Mouse (Mus musculus): Measurements from ENCODE around the gene Guca2b. TPM values are rescaled to one million over a fixed set of nuclear protein-coding genes. Genes with fewer than 3 reads are reported as not detected.
A peak's percentile ranks its signal among the peaks of the same experiment; 100 is the strongest.

The Guca2b gene
- polyA plus RNA-seq (2015; fragmentation: Nextera tagmentation; extraction: Ambion mirVana), result not detected in 2 replicates

- no peak within 1 kb of the TSS for H3K27ac ChIP-seq (replicated peaks)
- no peak within 1 kb of the TSS for H3K4me2 ChIP-seq
- no peaks in the 10 kb centered on the region for H3K36me3 ChIP-seq
- no peak for ATAC-seq (ENCODE audit: low read depth)
- 87% methylated on average over 4 of the region's 4 CpGs for WGBS
- H3K4me3 ChIP-seq, result no peak within 1 kb of the TSS
- H3K9me3 ChIP-seq, result peaks cover 5% of the 10 kb centered on the region; the same call in 1 of the 2 replicates
- no peaks in the 10 kb centered on the region for H3K4me1 ChIP-seq (replicated peaks)
- H3K9ac ChIP-seq, result no peak within 1 kb of the TSS
- H3K27me3 ChIP-seq, result no peaks in the 10 kb centered on the region
These were observed at the start of gene Guca2b for GRCm38 (mm10) chr4:119658731-119659130. TSS of gene Guca2b (minus strand) at chr4:119658954.

- ATAC-seq (ENCODE audit: low read depth), result no peak
- Histone ChIP-seq H3K36me3 (no peaks in the 10 kb centered on the region), H3K4me1 (replicated peaks) (peaks cover 10% of the 10 kb centered on the region), H3K27me3 (no peaks in the 10 kb centered on the region; the same call in 1 of the 2 replicates), H3K9me3 (no peaks in the 10 kb centered on the region), H3K9ac (no peak overlapping the region), H3K4me2 (no peak overlapping the region), H3K27ac (replicated peaks) (no peak overlapping the region), H3K4me3 (no peak overlapping the region)
- WGBS, result 3% methylated on average over 3 of the region's 3 CpGs
These were observed 49.0 kb upstream of the Guca2b start for GRCm38 (mm10) chr4:119707751-119708150.

GRCm38 (mm10) chr4:119707326-119707725 is 48.6 kb upstream of the Guca2b start:
- WGBS, result 33% methylated on average over 5 of the region's 5 CpGs
- Histone ChIP-seq H3K9ac (no peak overlapping the region), H3K4me3 (no peak overlapping the region), H3K36me3 (no peaks in the 10 kb centered on the region), H3K27ac (replicated peaks) (no peak overlapping the region), H3K4me1 (replicated peaks) (peaks cover 10% of the 10 kb centered on the region), H3K27me3 (no peaks in the 10 kb centered on the region; the same call in 1 of the 2 replicates), H3K9me3 (no peaks in the 10 kb centered on the region), H3K4me2 (no peak overlapping the region)
- ATAC-seq (ENCODE audit: low read depth), result no peak

GRCm38 (mm10) chr4:119703965-119704364 is 45.2 kb upstream of the Guca2b start:
- no peaks in the 10 kb centered on the region; the same call in 1 of the 2 replicates for H3K27me3 ChIP-seq
- H3K4me1 ChIP-seq (replicated peaks), result peaks cover 10% of the 10 kb centered on the region
- 88% methylated on average over 8 of the region's 8 CpGs for WGBS
- H3K4me3 ChIP-seq, result no peak overlapping the region
- no peak overlapping the region for H3K27ac ChIP-seq (replicated peaks)
- no peak overlapping the region for H3K9ac ChIP-seq
- H3K36me3 ChIP-seq, result no peaks in the 10 kb centered on the region
- no peaks in the 10 kb centered on the region for H3K9me3 ChIP-seq
- no peak for ATAC-seq (ENCODE audit: low read depth)
- no peak overlapping the region for H3K4me2 ChIP-seq

- no peaks in the 10 kb centered on the region for H3K4me1 ChIP-seq (replicated peaks)
- no peaks in the 10 kb centered on the region; the same call in 1 of the 2 replicates for H3K27me3 ChIP-seq
- no peak overlapping the region for H3K4me3 ChIP-seq
- H3K9me3 ChIP-seq, result no peaks in the 10 kb centered on the region
- 91% methylated on average over 11 of the region's 11 CpGs for WGBS
- no peak overlapping the region for H3K27ac ChIP-seq (replicated peaks)
- no peaks in the 10 kb centered on the region for H3K36me3 ChIP-seq
- no peak for ATAC-seq (ENCODE audit: low read depth)
- no peak overlapping the region for H3K4me2 ChIP-seq
- H3K9ac ChIP-seq, result no peak overlapping the region
These were observed 42.7 kb upstream of the Guca2b start for GRCm38 (mm10) chr4:119701269-119701954.

- H3K27ac ChIP-seq (replicated peaks), result no peak overlapping the region
- 48% methylated on average over 2 of the region's 2 CpGs for whole genome bisulfite sequencing
- H3K27me3 ChIP-seq, result no peaks in the 10 kb centered on the region
- no peak overlapping the region for H3K4me2 ChIP-seq
- no peaks in the 10 kb centered on the region for H3K9me3 ChIP-seq
- H3K4me3 ChIP-seq, result no peak overlapping the region
- H3K9ac ChIP-seq, result no peak overlapping the region
- no peaks in the 10 kb centered on the region for H3K36me3 ChIP-seq
- ATAC-seq (ENCODE audit: low read depth), result no peak
- H3K4me1 ChIP-seq (replicated peaks), result no peaks in the 10 kb centered on the region
These were observed 39.6 kb upstream of the Guca2b start for GRCm38 (mm10) chr4:119698339-119698738.

GRCm38 (mm10) chr4:119685746-119686145 is 27.0 kb upstream of the Guca2b start:
- no peak for ATAC-seq (ENCODE audit: low read depth)
- WGBS, result 93% methylated on average over 2 of the region's 2 CpGs
- no peak overlapping the region for H3K27ac ChIP-seq (replicated peaks)
- H3K4me2 ChIP-seq, result no peak overlapping the region
- no peak overlapping the region for H3K4me3 ChIP-seq
- H3K36me3 ChIP-seq, result no peaks in the 10 kb centered on the region
- H3K27me3 ChIP-seq, result no peaks in the 10 kb centered on the region
- peaks cover 12% of the 10 kb centered on the region; the same call in 1 of the 2 replicates for H3K4me1 ChIP-seq (replicated peaks)
- H3K9ac ChIP-seq, result no peak overlapping the region
- 0 out of 2 replicates have a peak, but pooled peaks cover 4% of the 10 kb centered on the region for H3K9me3 ChIP-seq

- no peak overlapping the region for H3K9ac ChIP-seq
- H3K27ac ChIP-seq (replicated peaks), result no peak overlapping the region
- H3K9me3 ChIP-seq, result 0 out of 2 replicates have a peak, but pooled peaks cover 4% of the 10 kb centered on the region
- H3K36me3 ChIP-seq, result no peaks in the 10 kb centered on the region
- no peak overlapping the region for H3K4me3 ChIP-seq
- ATAC-seq (ENCODE audit: low read depth), result 0 out of 2 replicates have a peak, but pooled peaks have one; percentile 19
- WGBS, result 32% methylated on average over 5 of the region's 5 CpGs
- H3K4me2 ChIP-seq, result no peak overlapping the region
- H3K27me3 ChIP-seq, result no peaks in the 10 kb centered on the region
- peaks cover 12% of the 10 kb centered on the region; the same call in 1 of the 2 replicates for H3K4me1 ChIP-seq (replicated peaks)
These were observed 23.8 kb upstream of the Guca2b start for GRCm38 (mm10) chr4:119682596-119682995.

- Histone ChIP-seq H3K4me1 (replicated peaks) (peaks cover 16% of the 10 kb centered on the region), H3K9me3 (no peaks in the 10 kb centered on the region), H3K9ac (no peak overlapping the region), H3K36me3 (no peaks in the 10 kb centered on the region), H3K4me3 (no peak overlapping the region), H3K27me3 (no peaks in the 10 kb centered on the region), H3K4me2 (no peak overlapping the region), H3K27ac (replicated peaks) (no peak overlapping the region)
- no peak for ATAC-seq (ENCODE audit: low read depth)
- WGBS, result 45% methylated on average over 5 of the region's 5 CpGs
These were observed 13.9 kb upstream of the Guca2b start for GRCm38 (mm10) chr4:119672685-119673084.

- ATAC-seq (ENCODE audit: low read depth), result no peak
These were observed 12.4 kb upstream of the Guca2b start for GRCm38 (mm10) chr4:119671164-119671563.

GRCm38 (mm10) chr4:119670736-119671135 is 12.0 kb upstream of the Guca2b start:
- WGBS, result 88% methylated on average over 6 of the region's 6 CpGs

More at GRCm38 (mm10) chr4:119671164-119671563, 12.4 kb upstream of the Guca2b start:
- Histone ChIP-seq H3K4me2 (no peak overlapping the region), H3K27ac (replicated peaks) (no peak overlapping the region), H3K9ac (no peak overlapping the region), H3K4me3 (no peak overlapping the region), H3K9me3 (no peaks in the 10 kb centered on the region), H3K36me3 (no peaks in the 10 kb centered on the region), H3K27me3 (no peaks in the 10 kb centered on the region), H3K4me1 (replicated peaks) (peaks cover 18% of the 10 kb centered on the region)
- 93% methylated on average over 9 of the region's 9 CpGs for WGBS

GRCm38 (mm10) chr4:119670210-119670555 is 11.4 kb upstream of the Guca2b start:
- no peak for ATAC-seq (ENCODE audit: low read depth)
- no peak overlapping the region for H3K4me2 ChIP-seq
- H3K9me3 ChIP-seq, result no peaks in the 10 kb centered on the region
- H3K27me3 ChIP-seq, result no peaks in the 10 kb centered on the region
- WGBS, result 40% methylated on average over 7 of the region's 7 CpGs
- H3K9ac ChIP-seq, result no peak overlapping the region
- H3K4me1 ChIP-seq (replicated peaks), result peaks cover 23% of the 10 kb centered on the region
- 0 out of 2 replicates have a peak overlapping the region, but pooled peaks have one; percentile 33 for H3K27ac ChIP-seq (replicated peaks)
- no peaks in the 10 kb centered on the region for H3K36me3 ChIP-seq
- no peak overlapping the region for H3K4me3 ChIP-seq

More at GRCm38 (mm10) chr4:119670736-119671135, 12.0 kb upstream of the Guca2b start:
- H3K9ac ChIP-seq, result no peak overlapping the region
- H3K36me3 ChIP-seq, result no peaks in the 10 kb centered on the region
- no peaks in the 10 kb centered on the region for H3K9me3 ChIP-seq
- H3K4me2 ChIP-seq, result no peak overlapping the region
- no peaks in the 10 kb centered on the region for H3K27me3 ChIP-seq
- H3K4me1 ChIP-seq (replicated peaks), result peaks cover 23% of the 10 kb centered on the region
- no peak overlapping the region for H3K4me3 ChIP-seq
- ATAC-seq (ENCODE audit: low read depth), result no peak
- no peak overlapping the region for H3K27ac ChIP-seq (replicated peaks)
